Mouse (Mus musculus) CH12.LX (cell line): Measurements from ENCODE around the gene Aqp5.

ENCODE experiments used
- CTCF ChIP-seq, 2 experiments: IDR thresholded peaks in 1 of 2; conservative IDR thresholded peaks in 1 of 2; 2 replicates each; pipeline ENCODE4 v1.5.1; 2011 to 2012; ENCODE audit warnings: low read depth in 2 of 2, low read length in 2 of 2, improper control_type of control experiment in 1 of 2, inconsistent platforms in 1 of 2, mild to moderate bottlenecking in 1 of 2, moderate library complexity in 1 of 2
- HCFC1 ChIP-seq: IDR thresholded peaks from 2 replicates; pipeline ENCODE4 v1.6.1; 2012; ENCODE audit warnings: low read depth, mild to moderate bottlenecking, inconsistent platforms, low read length, improper control_type of control experiment

GRCm38 (mm10) chr15:99608382-99609125 is 18.0 kb downstream of the Aqp5 start:
- no peak for TF ChIP-seq CTCF (conservative IDR thresholded peaks at IDR 0.05 in 1 of 2, IDR thresholded peaks at IDR 0.05 in 1 of 2; ENCODE audit: low read depth in 2 of 2, low read length in 2 of 2)
- TF ChIP-seq HCFC1 = no peak
